Mouse (Mus musculus) embryonic facial prominence, embryonic 14.5 days (tissue): ENCODE results near the gene Lgalsl. TPM values are rescaled to one million over a fixed set of nuclear protein-coding genes. Genes with fewer than 3 reads are reported as not detected.
A peak's percentile ranks its signal among the peaks of the same experiment; 100 is the strongest.

Experiments used
- ATAC-seq: fragments of 200-750 bp; cut with Nextera tagmentation; 2 replicates; pipeline ENCODE4 v1.8.0; 2017; ENCODE audit warnings: low read depth, moderate number of reproducible peaks, moderate TSS enrichment
- DNase-seq: peaks from one replicate; pipeline ENCODE4 v3.0.0-alpha.2; 2015; ENCODE audit warnings: low spot score
- H3K27ac ChIP-seq: fragments of 300-500 bp; sonication (generic); replicated peaks from 2 replicates; pipeline ENCODE4 v1.5.1; 2014; ENCODE audit warnings: low read depth, mild to moderate bottlenecking, low read length, moderate library complexity
- H3K27me3 ChIP-seq: fragments of 300-500 bp; sonication (generic); replicated peaks from 2 replicates; pipeline ENCODE4 v1.6.1; 2014; ENCODE audit warnings: low read length; ENCODE audit not compliant: control insufficient read depth, insufficient read depth
- H3K36me3 ChIP-seq: fragments of 300-500 bp; sonication (generic); 2 replicates; pipeline ENCODE4 v1.6.1; 2014; ENCODE audit warnings: low read length, mixed read lengths; ENCODE audit not compliant: control insufficient read depth, insufficient read depth
- H3K4me1 ChIP-seq: fragments of 300-500 bp; sonication (generic); 2 replicates; pipeline ENCODE4 v1.6.1; 2014; ENCODE audit warnings: antibody characterized with exemption, low read length; ENCODE audit not compliant: control insufficient read depth, insufficient read depth
- H3K4me2 ChIP-seq: fragments of 300-500 bp; sonication (generic); 2 replicates; pipeline ENCODE4 v1.6.1; 2014; ENCODE audit warnings: low read depth, mild to moderate bottlenecking, low read length, moderate library complexity, mixed read lengths
- H3K4me3 ChIP-seq: fragments of 300-500 bp; sonication (generic); 2 replicates; pipeline ENCODE4 v1.5.1; 2014; ENCODE audit warnings: low read depth, mild to moderate bottlenecking, low read length
- H3K9ac ChIP-seq: fragments of 300-500 bp; sonication (generic); 2 replicates; pipeline ENCODE4 v1.6.1; 2014; ENCODE audit warnings: low read depth, mild to moderate bottlenecking, low read length, moderate library complexity, mixed read lengths
- H3K9me3 ChIP-seq: fragments of 300-500 bp; sonication (generic); 2 replicates; pipeline ENCODE4 v1.6.1; 2016; ENCODE audit warnings: low read length; ENCODE audit not compliant: control insufficient read depth
- WGBS: fragments of 180-500 bp; shearing (Covaris S2); extraction: QIAGEN DNeasy Blood & Tissue Kit; methylation state at CpG from one replicate; pipeline ENCODE4 v1.1.7; 2014; 5-methylcytosine and 5-hydroxymethylcytosine counted together
- polyA plus RNA-seq: library from polyadenylated mRNA; unstranded; fragments of >200 nt; fragmentation: Nextera tagmentation; extraction: Ambion mirVana; gene quantifications from 2 replicates; pipeline ENCODE4 v1.2.1, GENCODE M21; 2014

Gene Lgalsl
- polyA plus RNA-seq: 46.8 and 54.9 TPM in 2 replicates

- Histone ChIP-seq H3K27me3 (no peaks in the 10 kb centered on the region), H3K27ac (peak within 1 kb of the TSS; percentile 88), H3K4me1 (peaks cover 28% of the 10 kb centered on the region), H3K36me3 (peaks cover 25% of the 10 kb centered on the region), H3K4me2 (peak within 1 kb of the TSS; percentile 90), H3K9ac (peak within 1 kb of the TSS; percentile 96), H3K4me3 (peak within 1 kb of the TSS; percentile 86), H3K9me3 (no peaks in the 10 kb centered on the region)
- peak; percentile 49 for DNase-seq
- peak; percentile 83 for ATAC-seq
- under 1% methylated on average over 41 of the region's 102 CpGs for WGBS
These were observed at the start of gene Lgalsl for GRCm38 (mm10) chr11:20830686-20831505. Gene Lgalsl (minus strand): TSS chr11:20831056.

- Histone ChIP-seq H3K27me3 (no peaks in the 10 kb centered on the region), H3K4me1 (peaks cover 7% of the 10 kb centered on the region), H3K9ac (no peak overlapping the region), H3K4me3 (no peak overlapping the region), H3K36me3 (no peaks in the 10 kb centered on the region), H3K4me2 (no peak overlapping the region), H3K9me3 (no peaks in the 10 kb centered on the region), H3K27ac (peak overlapping the region; percentile 41; the same call in 1 of the 2 replicates)
- WGBS: 69% methylated on average over 5 of the region's 5 CpGs
- DNase-seq (peak; percentile 80), ATAC-seq (peak; percentile 70; the same call in 1 of the 2 replicates)
These were observed 47.8 kb upstream of the Lgalsl start for GRCm38 (mm10) chr11:20878644-20879043.

GRCm38 (mm10) chr11:20877578-20878096 is 46.8 kb upstream of the Lgalsl start:
- 90% methylated on average over 3 of the region's 3 CpGs for WGBS
- Histone ChIP-seq H3K9ac (no peak overlapping the region), H3K27me3 (no peaks in the 10 kb centered on the region), H3K36me3 (no peaks in the 10 kb centered on the region), H3K27ac (no peak overlapping the region), H3K4me1 (peaks cover 7% of the 10 kb centered on the region), H3K9me3 (no peaks in the 10 kb centered on the region), H3K4me3 (no peak overlapping the region), H3K4me2 (no peak overlapping the region)
- DNase-seq: no peak
- no peak for ATAC-seq

- ATAC-seq: no peak
- no peak overlapping the region for H3K27ac ChIP-seq
- H3K4me3 ChIP-seq: no peak overlapping the region
- 70% methylated on average over 5 of the region's 5 CpGs for WGBS
- no peak overlapping the region for H3K4me2 ChIP-seq
- H3K27me3 ChIP-seq: no peaks in the 10 kb centered on the region
- no peak overlapping the region for H3K9ac ChIP-seq
- H3K36me3 ChIP-seq: no peaks in the 10 kb centered on the region
- no peaks in the 10 kb centered on the region for H3K9me3 ChIP-seq
- no peaks in the 10 kb centered on the region; the same call in 1 of the 2 replicates for H3K4me1 ChIP-seq
- no peak for DNase-seq
These were observed 42.5 kb upstream of the Lgalsl start for GRCm38 (mm10) chr11:20873386-20873785.

- DNase-seq (no peak), ATAC-seq (no peak)
- H3K36me3 ChIP-seq: no peaks in the 10 kb centered on the region
- H3K9ac ChIP-seq: no peak overlapping the region
- H3K27me3 ChIP-seq: no peaks in the 10 kb centered on the region
- no peaks in the 10 kb centered on the region for H3K4me1 ChIP-seq
- H3K9me3 ChIP-seq: no peaks in the 10 kb centered on the region
- WGBS: 84% methylated on average over 7 of the region's 7 CpGs
- no peak overlapping the region for H3K4me2 ChIP-seq
- H3K4me3 ChIP-seq: no peak overlapping the region
- H3K27ac ChIP-seq: no peak overlapping the region
These were observed 42.1 kb upstream of the Lgalsl start for GRCm38 (mm10) chr11:20872911-20873310.

GRCm38 (mm10) chr11:20872444-20872843 is 41.6 kb upstream of the Lgalsl start:
- no peak overlapping the region for H3K9ac ChIP-seq
- no peak overlapping the region for H3K4me3 ChIP-seq
- WGBS: 84% methylated on average over 2 of the region's 2 CpGs
- no peaks in the 10 kb centered on the region for H3K9me3 ChIP-seq
- ATAC-seq (no peak), DNase-seq (no peak)
- no peaks in the 10 kb centered on the region for H3K36me3 ChIP-seq
- H3K27me3 ChIP-seq: no peaks in the 10 kb centered on the region
- H3K4me2 ChIP-seq: no peak overlapping the region
- H3K27ac ChIP-seq: no peak overlapping the region
- H3K4me1 ChIP-seq: no peaks in the 10 kb centered on the region

GRCm38 (mm10) chr11:20869927-20870326 is 39.1 kb upstream of the Lgalsl start:
- H3K4me1 ChIP-seq: no peaks in the 10 kb centered on the region
- H3K27ac ChIP-seq: no peak overlapping the region
- DNase-seq: no peak

GRCm38 (mm10) chr11:20865450-20865849 is 34.6 kb upstream of the Lgalsl start:
- Histone ChIP-seq H3K9me3 (no peaks in the 10 kb centered on the region), H3K27me3 (no peaks in the 10 kb centered on the region), H3K9ac (no peak overlapping the region), H3K4me1 (peaks cover 1% of the 10 kb centered on the region), H3K4me2 (no peak overlapping the region), H3K36me3 (no peaks in the 10 kb centered on the region), H3K27ac (no peak overlapping the region), H3K4me3 (no peak overlapping the region)
- ATAC-seq (no peak), DNase-seq (no peak)
- WGBS: 89% methylated on average over 3 of the region's 3 CpGs

More at GRCm38 (mm10) chr11:20869927-20870326, 39.1 kb upstream of the Lgalsl start:
- Histone ChIP-seq H3K9me3 (no peaks in the 10 kb centered on the region), H3K4me3 (no peak overlapping the region), H3K36me3 (no peaks in the 10 kb centered on the region), H3K9ac (no peak overlapping the region), H3K4me2 (no peak overlapping the region), H3K27me3 (no peaks in the 10 kb centered on the region)
- 62% methylated on average over 2 of the region's 2 CpGs for whole genome bisulfite sequencing
- no peak for ATAC-seq
